Mouse (Mus musculus): ENCODE data around the gene Fsd2.

DNA sequence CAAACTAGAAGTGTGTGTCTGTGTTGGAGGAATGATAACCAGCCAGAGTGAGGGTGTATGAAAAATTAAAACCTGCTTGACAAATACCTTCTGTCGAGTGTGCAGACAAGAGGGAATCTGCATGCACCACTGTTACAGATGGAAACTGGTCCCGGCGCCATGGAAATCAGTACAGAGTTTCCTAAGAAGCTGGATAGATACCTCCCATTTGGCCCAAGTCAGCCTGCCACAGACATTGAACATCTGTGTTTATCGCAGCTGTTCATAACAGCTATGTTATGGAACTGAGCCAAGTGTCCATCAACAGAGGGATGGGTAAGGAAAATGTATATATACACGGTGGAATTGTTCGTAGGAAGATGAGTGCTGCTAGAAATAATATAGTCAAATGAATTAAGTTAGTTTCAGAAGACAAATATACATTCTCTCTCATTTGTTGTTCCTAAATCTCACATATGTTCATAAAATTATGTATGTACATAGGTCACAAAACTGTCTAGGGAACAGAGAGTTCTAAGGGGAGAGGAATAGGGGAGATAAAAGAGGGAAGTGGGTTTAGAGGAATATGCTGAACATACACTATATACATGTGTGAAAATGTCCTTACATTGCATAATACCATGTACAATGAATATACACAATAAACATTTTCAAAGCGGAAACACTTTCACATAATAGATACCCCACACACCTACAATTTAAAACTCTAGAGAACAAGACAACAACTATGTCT lies 9.3 kb downstream of the Fsd2 start:
- TF ChIP-seq EP300 (IDR thresholded peaks at IDR 0.05; ENCODE audit: low read length) (no peak), BHLHE40 (IDR thresholded peaks at IDR 0.05; ENCODE audit: low read depth, low read length) (no peak), RAD21 (IDR thresholded peaks at IDR 0.05; ENCODE audit: low read depth, low read length) (no peak), POLR2A (IDR thresholded peaks at IDR 0.05; ENCODE audit: low read depth, low read length) (no peak), RCOR1 (conservative IDR thresholded peaks at IDR 0.05; ENCODE audit: low read depth, low read length) (no peak), E2F4 (IDR thresholded peaks at IDR 0.05; ENCODE audit: insufficient replicate concordance, low read depth, low read length) (no peak), HCFC1 (IDR thresholded peaks at IDR 0.05; ENCODE audit: low read depth, low read length) (no peak), CTCF (conservative IDR thresholded peaks at IDR 0.05 in 1 of 2, IDR thresholded peaks at IDR 0.05 in 1 of 2; ENCODE audit: low read depth in 2 of 2, low read length in 2 of 2) (no peak), SIN3A (IDR thresholded peaks at IDR 0.05; ENCODE audit: low read length) (no peak), GABPA (IDR thresholded peaks at IDR 0.05; ENCODE audit: insufficient replicate concordance, low read depth, low read length) (no peak), MAX (IDR thresholded peaks at IDR 0.05; ENCODE audit: low read length) (no peak), POLR2AphosphoS2 (IDR thresholded peaks at IDR 0.05; ENCODE audit: low read depth, low read length) (no peak)

Measured in CH12.LX (cell line).